Mouse (Mus musculus): ENCODE results near the gene Adcy4. TPM values are rescaled to one million over a fixed set of nuclear protein-coding genes. Genes with fewer than 3 reads are reported as not detected.

Gene Adcy4
- total and polyA plus RNA-seq, 3 experiments, result 0.05 to 0.16 TPM; not detected in 1

GRCm38 (mm10) chr14:55735758-55736157 is 48.1 kb downstream of the Adcy4 start:
- DNase-seq (ENCODE audit: low spot score), result no peak
- Histone ChIP-seq H3K27me3 (ENCODE audit: insufficient read depth, low read length) (peaks cover 20% of the 10 kb centered on the region), H3K4me1 (ENCODE audit: insufficient read depth, low read depth, low read length) (peaks cover 16% of the 10 kb centered on the region), H3K9me3 (replicated peaks) (no peaks in the 10 kb centered on the region), H3K36me3 (replicated peaks) (peaks cover 30% of the 10 kb centered on the region), H3K4me3 (ENCODE audit: low read depth, low read length) (no peak overlapping the region)
- no peak for ATAC-seq (ENCODE audit: extremely low read depth, insufficient number of reproducible peaks, low FRiP score, poor library complexity, severe bottlenecking)
- TF ChIP-seq GATA2 (IDR thresholded peaks at IDR 0.05; ENCODE audit: borderline replicate concordance, low read depth, low read length) (no peak), CTCF (IDR thresholded peaks at IDR 0.05; ENCODE audit: low read depth, low read length) (no peak), GATA1 (IDR thresholded peaks at IDR 0.05; ENCODE audit: borderline replicate concordance, low read length) (no peak), POLR2AphosphoS5 (IDR thresholded peaks at IDR 0.05; ENCODE audit: insufficient replicate concordance, low read depth, low read length) (no peak), TAL1 (conservative IDR thresholded peaks at IDR 0.05; ENCODE audit: low read depth, low read length) (no peak)

DNA sequence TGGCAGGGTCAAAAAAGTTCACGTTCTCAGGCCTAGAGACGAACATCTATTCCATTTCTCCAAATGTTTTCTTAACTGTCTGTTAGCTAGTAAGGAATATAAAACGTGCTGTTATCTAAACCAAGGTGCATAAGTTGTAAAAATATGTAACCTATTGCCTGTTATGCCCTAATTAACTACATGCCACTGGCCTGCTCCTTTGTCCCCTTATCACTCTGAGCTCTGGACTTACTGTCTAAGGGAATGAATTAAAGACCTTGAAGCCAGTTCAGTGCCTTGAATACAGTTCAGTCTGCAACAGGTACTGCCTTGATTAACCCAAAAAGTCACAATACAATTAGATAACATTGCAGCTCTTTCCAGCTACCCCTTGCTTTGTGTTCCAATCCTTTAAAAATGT is 48.6 kb downstream of the Adcy4 start:
- TF ChIP-seq GATA1 (IDR thresholded peaks at IDR 0.05; ENCODE audit: borderline replicate concordance, low read length) (no peak), GATA2 (IDR thresholded peaks at IDR 0.05; ENCODE audit: borderline replicate concordance, low read depth, low read length) (no peak), CTCF (IDR thresholded peaks at IDR 0.05; ENCODE audit: low read depth, low read length) (no peak), TAL1 (conservative IDR thresholded peaks at IDR 0.05; ENCODE audit: low read depth, low read length) (no peak), POLR2AphosphoS5 (IDR thresholded peaks at IDR 0.05; ENCODE audit: insufficient replicate concordance, low read depth, low read length) (no peak)
- H3K4me1 ChIP-seq (ENCODE audit: insufficient read depth, low read depth, low read length), result peaks cover 20% of the 10 kb centered on the region
- no peaks in the 10 kb centered on the region for H3K9me3 ChIP-seq (replicated peaks)
- H3K27me3 ChIP-seq (ENCODE audit: insufficient read depth, low read length), result peaks cover 20% of the 10 kb centered on the region
- ATAC-seq (ENCODE audit: extremely low read depth, insufficient number of reproducible peaks, low FRiP score, poor library complexity, severe bottlenecking) (no peak), DNase-seq (ENCODE audit: low spot score) (no peak)
- no peak overlapping the region for H3K4me3 ChIP-seq (ENCODE audit: low read depth, low read length)
- H3K36me3 ChIP-seq (replicated peaks), result peaks cover 26% of the 10 kb centered on the region

- H3K9me3 ChIP-seq (replicated peaks), result no peaks in the 10 kb centered on the region
- H3K27me3 ChIP-seq (ENCODE audit: insufficient read depth, low read length), result peaks cover 23% of the 10 kb centered on the region
- no peak for DNase-seq (ENCODE audit: low spot score)
- ATAC-seq (ENCODE audit: extremely low read depth, insufficient number of reproducible peaks, low FRiP score, poor library complexity, severe bottlenecking), result no peak
- no peak overlapping the region for H3K4me3 ChIP-seq (ENCODE audit: low read depth, low read length)
- H3K36me3 ChIP-seq (replicated peaks), result peaks cover 21% of the 10 kb centered on the region
- TF ChIP-seq GATA1 (IDR thresholded peaks at IDR 0.05; ENCODE audit: borderline replicate concordance, low read length) (no peak), GATA2 (IDR thresholded peaks at IDR 0.05; ENCODE audit: borderline replicate concordance, low read depth, low read length) (no peak), POLR2AphosphoS5 (IDR thresholded peaks at IDR 0.05; ENCODE audit: insufficient replicate concordance, low read depth, low read length) (no peak), TAL1 (conservative IDR thresholded peaks at IDR 0.05; ENCODE audit: low read depth, low read length) (no peak), CTCF (IDR thresholded peaks at IDR 0.05; ENCODE audit: low read depth, low read length) (no peak)
- H3K4me1 ChIP-seq (ENCODE audit: insufficient read depth, low read depth, low read length), result peaks cover 24% of the 10 kb centered on the region
These were observed 49.0 kb downstream of the Adcy4 start for GRCm38 (mm10) chr14:55734869-55735268.

GRCm38 (mm10) chr14:55733889-55734288 is 50.0 kb downstream of the Adcy4 start:
- TF ChIP-seq TAL1 (conservative IDR thresholded peaks at IDR 0.05; ENCODE audit: low read depth, low read length) (no peak), CTCF (IDR thresholded peaks at IDR 0.05; ENCODE audit: low read depth, low read length) (no peak), GATA1 (IDR thresholded peaks at IDR 0.05; ENCODE audit: borderline replicate concordance, low read length) (no peak), GATA2 (IDR thresholded peaks at IDR 0.05; ENCODE audit: borderline replicate concordance, low read depth, low read length) (no peak), POLR2AphosphoS5 (IDR thresholded peaks at IDR 0.05; ENCODE audit: insufficient replicate concordance, low read depth, low read length) (no peak)
- no peak for ATAC-seq (ENCODE audit: extremely low read depth, insufficient number of reproducible peaks, low FRiP score, poor library complexity, severe bottlenecking)
- peaks cover 33% of the 10 kb centered on the region for H3K4me1 ChIP-seq (ENCODE audit: insufficient read depth, low read depth, low read length)
- no peak overlapping the region for H3K4me3 ChIP-seq (ENCODE audit: low read depth, low read length)
- H3K27me3 ChIP-seq (ENCODE audit: insufficient read depth, low read length), result peaks cover 28% of the 10 kb centered on the region
- H3K9me3 ChIP-seq (replicated peaks), result no peaks in the 10 kb centered on the region
- H3K36me3 ChIP-seq (replicated peaks), result peaks cover 11% of the 10 kb centered on the region
- DNase-seq (ENCODE audit: low spot score), result no peak

GRCm38 (mm10) chr14:55730531-55731032 is 53.3 kb downstream of the Adcy4 start:
- peak; percentile 63 for ATAC-seq (ENCODE audit: extremely low read depth, insufficient number of reproducible peaks, low FRiP score, poor library complexity, severe bottlenecking)
- TF ChIP-seq POLR2AphosphoS5 (IDR thresholded peaks at IDR 0.05; ENCODE audit: insufficient replicate concordance, low read depth, low read length), result no peak
- TF ChIP-seq GATA2 (IDR thresholded peaks at IDR 0.05; ENCODE audit: borderline replicate concordance, low read depth, low read length), result no peak
- no peaks in the 10 kb centered on the region for H3K36me3 ChIP-seq (replicated peaks)
- H3K9me3 ChIP-seq (replicated peaks), result no peaks in the 10 kb centered on the region
- no peak overlapping the region for H3K4me3 ChIP-seq (ENCODE audit: low read depth, low read length)
- peaks cover 37% of the 10 kb centered on the region for H3K27me3 ChIP-seq (ENCODE audit: insufficient read depth, low read length)
- peaks cover 43% of the 10 kb centered on the region for H3K4me1 ChIP-seq (ENCODE audit: insufficient read depth, low read depth, low read length)
- no peak for DNase-seq (ENCODE audit: low spot score)

DNA sequence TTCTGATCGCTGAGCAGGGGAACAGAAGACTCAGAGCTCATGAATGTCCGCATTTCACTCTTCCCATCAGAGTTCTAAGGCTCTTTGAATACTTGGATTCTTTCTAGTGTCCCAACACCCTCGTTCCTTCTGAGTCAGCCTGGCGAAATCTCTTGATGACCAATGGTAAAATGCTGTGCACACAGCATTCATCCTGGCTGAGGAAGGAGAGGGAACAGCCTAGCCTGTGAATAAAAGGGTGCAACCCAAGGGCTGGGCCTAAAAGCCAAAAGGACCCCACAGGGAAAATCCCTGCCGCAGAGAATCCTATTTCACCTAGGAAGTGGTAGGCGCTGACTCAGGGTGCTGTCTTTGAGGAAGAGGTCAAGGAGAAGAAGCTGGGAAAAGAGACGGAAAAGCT is 53.8 kb downstream of the Adcy4 start:
- H3K4me1 ChIP-seq (ENCODE audit: insufficient read depth, low read depth, low read length), result peaks cover 47% of the 10 kb centered on the region
- peaks cover 37% of the 10 kb centered on the region for H3K27me3 ChIP-seq (ENCODE audit: insufficient read depth, low read length)
- no peak overlapping the region for H3K4me3 ChIP-seq (ENCODE audit: low read depth, low read length)
- TF ChIP-seq POLR2AphosphoS5 (IDR thresholded peaks at IDR 0.05; ENCODE audit: insufficient replicate concordance, low read depth, low read length) (no peak), GATA2 (IDR thresholded peaks at IDR 0.05; ENCODE audit: borderline replicate concordance, low read depth, low read length) (no peak), TAL1 (conservative IDR thresholded peaks at IDR 0.05; ENCODE audit: low read depth, low read length) (no peak), CTCF (IDR thresholded peaks at IDR 0.05; ENCODE audit: low read depth, low read length) (no peak), GATA1 (IDR thresholded peaks at IDR 0.05; ENCODE audit: borderline replicate concordance, low read length) (no peak)
- ATAC-seq (ENCODE audit: extremely low read depth, insufficient number of reproducible peaks, low FRiP score, poor library complexity, severe bottlenecking) (no peak), DNase-seq (ENCODE audit: low spot score) (no peak)
- no peaks in the 10 kb centered on the region for H3K9me3 ChIP-seq (replicated peaks)
- H3K36me3 ChIP-seq (replicated peaks), result no peaks in the 10 kb centered on the region
